Mouse (Mus musculus) retina, embryonic 14.5 days (tissue): ENCODE measurements around the gene Txnrd1.

Source experiments
- DNase-seq: peaks from one replicate; pipeline ENCODE4 v3.0.0-alpha.2; 2015; ENCODE audit warnings: low spot score

The Txnrd1 gene

GRCm38 (mm10) chr10:82866356-82866755, 32.6 kb downstream of the Txnrd1 start, which contains the start of gene Eid3:
Eid3 (plus strand) TSS chr10:82866626.
- DNase-seq = no peak

- no peak for DNase-seq
Measured at GRCm38 (mm10) chr10:82866832-82867231, 33.1 kb downstream of the Txnrd1 start.

- no peak for DNase-seq
Measured at GRCm38 (mm10) chr10:82868418-82869086, 34.8 kb downstream of the Txnrd1 start.

GRCm38 (mm10) chr10:82875446-82875845, 41.7 kb downstream of the Txnrd1 start:
- no peak for DNase-seq

GRCm38 (mm10) chr10:82876076-82876796, 42.5 kb downstream of the Txnrd1 start:
- DNase-seq = peak; percentile 59

- DNase-seq = no peak
Measured at GRCm38 (mm10) chr10:82887354-82887753, 53.6 kb downstream of the Txnrd1 start.

- DNase-seq = no peak
Measured at GRCm38 (mm10) chr10:82888576-82888975, 54.8 kb downstream of the Txnrd1 start.

- no peak for DNase-seq
Measured at GRCm38 (mm10) chr10:82889447-82889973, 55.8 kb downstream of the Txnrd1 start.

GRCm38 (mm10) chr10:82890936-82891335, 57.2 kb downstream of the Txnrd1 start:
- DNase-seq = no peak

- no peak for DNase-seq
Measured at GRCm38 (mm10) chr10:82891427-82891826, 57.7 kb downstream of the Txnrd1 start.

GRCm38 (mm10) chr10:82892442-82893055, 58.8 kb downstream of the Txnrd1 start:
- DNase-seq = no peak

GRCm38 (mm10) chr10:82893872-82894650, 60.3 kb downstream of the Txnrd1 start:
- DNase-seq = no peak

- DNase-seq = no peak
Measured at GRCm38 (mm10) chr10:82897936-82898335, 64.2 kb downstream of the Txnrd1 start.

- peak; percentile 11 for DNase-seq
Measured at GRCm38 (mm10) chr10:82898893-82899292, 65.1 kb downstream of the Txnrd1 start.

- DNase-seq = no peak
Measured at GRCm38 (mm10) chr10:82899810-82900421, 66.2 kb downstream of the Txnrd1 start.

GRCm38 (mm10) chr10:82900546-82900945, 66.8 kb downstream of the Txnrd1 start:
- no peak for DNase-seq

- DNase-seq = peak; percentile 89
Measured at GRCm38 (mm10) chr10:82901436-82901835, 67.7 kb downstream of the Txnrd1 start.

GRCm38 (mm10) chr10:82908526-82908925, 74.8 kb downstream of the Txnrd1 start:
- no peak for DNase-seq

- DNase-seq = peak; percentile 89
Measured at GRCm38 (mm10) chr10:82909382-82909781, 75.6 kb downstream of the Txnrd1 start.

GRCm38 (mm10) chr10:82910198-82910597, 76.4 kb downstream of the Txnrd1 start:
- no peak for DNase-seq

GRCm38 (mm10) chr10:82913238-82913637, 79.5 kb downstream of the Txnrd1 start:
- DNase-seq = no peak

- no peak for DNase-seq
Measured at GRCm38 (mm10) chr10:82913772-82914171, 80.0 kb downstream of the Txnrd1 start.
